Mouse (Mus musculus): ENCODE data around the gene Foxn1. TPM values are rescaled to one million over a fixed set of nuclear protein-coding genes. Genes with fewer than 3 reads are reported as not detected.

Gene Foxn1
- total RNA-seq, 2 experiments from 2014 or later = 0.08 to 0.17 TPM

DNA sequence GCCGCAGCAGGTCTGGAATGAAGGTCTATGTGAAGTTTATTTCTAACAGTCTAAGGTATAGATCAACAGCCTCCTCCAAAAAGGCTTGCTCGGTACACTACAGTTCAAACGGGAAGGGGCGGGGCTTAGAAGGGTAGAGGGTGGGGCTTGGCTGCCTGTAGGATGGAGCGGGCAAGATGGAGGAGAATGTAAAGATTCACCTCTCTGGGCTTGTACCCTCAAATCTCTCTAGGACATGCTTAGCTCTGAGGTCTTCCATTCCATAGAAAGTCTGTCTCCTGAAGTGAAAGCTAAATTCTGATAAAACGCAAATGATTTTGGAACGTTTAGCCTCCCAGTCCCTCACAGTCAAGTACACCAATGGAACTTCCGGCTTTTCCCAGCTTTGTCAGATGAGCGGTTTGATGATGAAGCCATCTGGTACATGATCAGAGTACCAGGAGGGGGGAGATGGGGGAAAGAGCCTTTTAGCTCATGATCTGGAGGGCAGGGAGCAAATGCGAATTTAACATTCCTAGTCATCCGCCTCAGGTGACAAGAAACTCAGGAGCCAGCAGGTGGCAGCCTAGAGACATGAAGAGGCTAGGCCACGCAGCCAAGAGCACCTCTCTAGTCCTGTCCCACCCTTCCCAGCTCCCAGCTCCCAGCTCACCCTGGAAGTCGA, 26.1 kb downstream of the Foxn1 start:
- no peak for DNase-seq (ENCODE audit: low spot score in 2 of 2)

DNA sequence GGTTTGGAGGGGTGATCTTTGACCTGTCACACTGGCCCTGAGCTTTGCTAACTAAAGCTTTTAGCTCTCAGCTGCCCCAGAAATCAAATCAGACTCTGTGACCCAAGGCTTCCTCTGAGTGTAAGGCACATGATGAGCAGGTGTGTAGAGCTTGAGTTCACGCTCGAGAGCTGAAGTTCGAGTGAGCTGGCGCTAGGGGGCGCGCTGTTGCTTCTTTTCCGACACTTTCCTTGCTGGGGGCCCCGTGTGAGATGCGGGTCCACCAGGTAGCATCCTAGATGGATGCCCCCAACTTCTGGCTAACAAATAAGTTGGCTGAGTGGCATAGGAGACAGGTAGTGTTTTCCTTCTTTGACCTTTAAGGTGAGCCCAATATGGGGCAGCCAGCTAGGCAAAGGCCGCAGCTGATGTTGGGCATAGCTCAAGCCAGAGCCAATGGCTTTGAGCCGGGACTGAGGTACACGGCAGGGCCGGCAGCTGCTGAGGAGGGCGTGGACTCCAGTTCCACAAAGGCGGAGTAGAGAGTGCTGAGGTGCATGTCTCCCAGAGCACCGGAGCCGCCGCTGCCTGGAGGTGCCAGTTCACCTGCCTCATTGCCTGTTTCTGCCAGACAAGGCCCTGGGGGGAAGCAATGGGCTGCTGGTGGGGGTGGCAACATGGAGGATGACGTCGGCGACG, 27.9 kb downstream of the Foxn1 start:
- no peak for DNase-seq (ENCODE audit: low spot score in 2 of 2)

DNA sequence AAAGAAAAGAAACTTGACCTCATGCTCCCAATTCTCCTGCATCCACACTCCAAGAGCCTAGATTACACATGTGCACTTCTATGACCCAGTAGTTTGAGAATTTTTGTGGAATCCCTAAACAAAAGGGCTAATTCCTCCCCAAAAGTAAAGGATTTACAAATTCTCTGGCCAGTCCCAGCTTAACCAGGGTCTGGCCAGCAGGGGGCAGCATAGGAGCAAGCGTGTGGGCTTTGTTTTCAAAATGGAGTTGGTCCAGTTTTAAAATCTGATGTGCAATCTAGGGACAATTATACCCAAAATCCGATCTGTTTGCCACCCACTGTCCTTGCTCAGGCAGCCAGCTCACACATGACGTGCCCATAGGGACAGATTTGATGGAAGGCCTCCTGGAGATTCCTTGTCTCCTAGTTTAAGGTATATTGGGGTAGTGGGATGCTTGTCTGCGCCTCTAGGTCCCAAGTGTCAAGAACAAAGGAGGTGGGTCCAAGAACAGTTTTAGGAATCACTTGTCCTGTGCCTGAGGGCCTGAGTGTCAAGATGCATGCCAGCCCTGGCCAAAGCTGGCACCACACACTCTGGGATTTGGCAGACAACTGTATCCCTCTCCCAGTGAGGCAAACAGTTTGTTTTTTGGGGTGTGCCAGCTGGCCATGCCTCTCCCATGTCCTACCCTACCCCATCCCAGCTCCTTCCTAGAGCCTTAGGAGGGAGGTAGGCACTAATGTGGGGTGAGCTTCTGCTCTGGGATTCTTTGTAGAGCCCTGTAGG, 30.7 kb downstream of the Foxn1 start:
- peak in 1 of 2 experiments; percentile 64 for DNase-seq (ENCODE audit: low spot score in 2 of 2)

DNA sequence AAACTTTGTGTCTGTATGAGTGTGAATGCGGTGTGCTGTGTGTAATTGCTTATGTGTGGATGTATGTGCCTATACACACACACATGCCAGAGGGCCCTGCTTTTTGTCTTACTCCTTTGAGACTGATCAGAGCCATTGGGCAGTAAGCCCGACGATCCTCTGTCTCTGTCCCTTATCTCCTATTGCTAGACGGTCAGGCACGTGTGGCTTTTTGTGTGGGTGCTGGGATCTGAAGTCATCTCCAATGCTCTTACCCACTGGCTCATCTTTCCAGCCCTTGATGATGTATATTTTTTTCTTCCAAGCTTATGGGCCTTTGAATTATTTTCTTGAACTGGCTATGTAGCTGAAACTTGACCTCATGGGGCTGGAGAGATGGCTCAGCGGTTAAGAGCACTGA, 31.5 kb downstream of the Foxn1 start:
- no peak for DNase-seq (ENCODE audit: low spot score in 2 of 2)

DNA sequence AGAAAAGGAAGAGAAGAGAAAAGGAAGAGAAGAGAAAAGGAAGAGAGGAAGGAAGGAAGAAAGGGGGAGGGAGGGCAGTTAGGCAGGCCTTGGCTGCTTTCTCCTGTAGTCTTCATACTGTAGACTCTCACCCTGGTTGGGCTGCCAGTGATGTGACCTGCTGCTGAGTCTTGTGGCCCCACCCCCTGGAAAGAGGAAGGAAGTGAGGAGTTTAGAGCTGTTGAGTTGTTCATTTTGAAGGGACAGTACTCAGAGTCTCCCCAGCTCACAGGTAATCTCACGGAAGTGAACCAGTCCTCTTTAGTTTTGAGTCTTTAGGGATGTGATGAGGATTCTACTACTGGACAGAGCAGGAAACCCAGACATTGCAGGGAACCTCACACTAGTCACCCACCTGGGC, 33.3 kb downstream of the Foxn1 start:
- DNase-seq (ENCODE audit: low spot score in 2 of 2) = no peak

DNA sequence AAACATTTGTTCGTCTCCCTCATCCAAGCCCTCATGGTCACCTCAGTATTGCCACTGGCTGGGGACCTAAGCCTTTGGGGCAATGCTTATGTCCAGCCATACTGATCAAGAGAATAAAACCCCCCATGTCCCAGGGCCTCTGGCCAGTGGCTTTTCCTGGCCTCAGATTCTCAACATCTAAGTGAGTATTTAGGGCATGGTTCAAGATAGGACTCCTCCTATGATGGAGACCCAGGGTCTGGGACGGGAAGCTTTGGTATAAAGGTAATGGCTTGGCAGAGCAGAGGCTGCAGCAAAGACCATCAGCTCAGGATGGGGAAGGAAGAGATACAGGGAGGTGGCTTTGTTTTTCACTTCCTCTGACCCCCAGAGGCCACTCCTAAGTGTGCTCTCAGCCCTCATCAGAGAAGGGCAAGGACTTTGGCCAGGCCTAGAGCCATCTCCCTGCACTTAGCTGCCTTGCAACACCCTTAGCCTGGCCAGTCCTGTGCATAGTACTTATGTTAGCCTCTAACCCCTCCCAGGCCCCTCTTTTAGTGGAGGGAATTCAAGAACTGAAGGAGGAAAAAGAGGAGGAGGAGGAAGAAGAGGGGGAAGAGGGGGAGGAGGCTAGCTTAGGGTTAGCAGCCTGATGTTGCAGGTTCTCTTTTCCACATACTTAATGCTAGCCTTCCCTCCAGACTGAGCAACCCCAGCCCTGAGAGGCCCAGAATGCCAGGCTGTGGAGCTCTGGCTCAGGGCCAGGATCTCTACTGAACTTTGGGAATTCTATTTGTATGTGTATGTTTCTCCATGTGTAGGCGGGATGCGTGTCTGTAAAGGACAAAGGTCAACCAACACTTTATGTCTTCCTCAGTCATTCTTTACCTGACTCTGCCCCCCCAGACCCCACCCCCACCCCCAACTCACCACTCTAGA, 36.7 kb downstream of the Foxn1 start:
- no peak for DNase-seq (ENCODE audit: low spot score in 2 of 2)

DNA sequence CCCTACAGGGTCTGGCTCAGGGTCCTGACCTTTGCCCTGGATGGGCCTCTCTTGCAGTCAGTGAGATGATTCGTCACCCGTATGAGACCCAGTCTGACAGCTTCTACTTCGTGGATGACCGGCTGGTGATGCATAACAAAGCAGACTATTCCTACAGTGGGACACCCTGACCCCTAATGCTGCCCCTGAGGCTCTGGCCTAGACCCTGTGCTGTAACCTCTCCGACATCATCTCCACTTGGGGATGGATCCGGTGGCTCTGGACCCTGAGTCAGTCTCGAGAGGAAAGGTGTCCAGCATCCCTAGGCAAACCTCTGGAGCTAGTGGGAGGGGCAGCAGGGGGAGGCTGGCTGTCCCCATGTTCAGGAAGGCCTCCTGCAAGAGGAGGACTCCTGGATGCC, 37.9 kb downstream of the Foxn1 start:
- DNase-seq (ENCODE audit: low spot score in 2 of 2) = no peak

DNA sequence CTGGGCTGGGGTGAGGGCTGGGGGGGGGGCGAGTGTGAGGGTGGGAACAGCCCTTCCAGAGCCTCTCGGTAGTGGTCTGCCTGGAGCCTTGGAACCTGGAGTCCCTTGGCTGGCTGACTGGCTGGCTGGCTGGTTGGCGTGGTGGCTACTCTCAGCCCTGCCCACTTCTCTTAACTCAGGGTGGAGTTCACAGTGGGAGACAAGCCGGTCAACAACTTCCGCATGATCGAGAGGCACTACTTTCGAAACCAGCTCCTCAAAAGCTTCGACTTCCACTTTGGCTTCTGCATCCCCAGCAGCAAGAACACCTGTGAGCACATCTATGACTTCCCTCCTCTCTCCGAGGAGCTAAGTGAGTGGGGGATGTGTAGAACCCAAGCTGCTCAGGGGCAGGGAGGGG, 38.5 kb downstream of the Foxn1 start:
- DNase-seq (ENCODE audit: low spot score in 2 of 2) = no peak

DNA sequence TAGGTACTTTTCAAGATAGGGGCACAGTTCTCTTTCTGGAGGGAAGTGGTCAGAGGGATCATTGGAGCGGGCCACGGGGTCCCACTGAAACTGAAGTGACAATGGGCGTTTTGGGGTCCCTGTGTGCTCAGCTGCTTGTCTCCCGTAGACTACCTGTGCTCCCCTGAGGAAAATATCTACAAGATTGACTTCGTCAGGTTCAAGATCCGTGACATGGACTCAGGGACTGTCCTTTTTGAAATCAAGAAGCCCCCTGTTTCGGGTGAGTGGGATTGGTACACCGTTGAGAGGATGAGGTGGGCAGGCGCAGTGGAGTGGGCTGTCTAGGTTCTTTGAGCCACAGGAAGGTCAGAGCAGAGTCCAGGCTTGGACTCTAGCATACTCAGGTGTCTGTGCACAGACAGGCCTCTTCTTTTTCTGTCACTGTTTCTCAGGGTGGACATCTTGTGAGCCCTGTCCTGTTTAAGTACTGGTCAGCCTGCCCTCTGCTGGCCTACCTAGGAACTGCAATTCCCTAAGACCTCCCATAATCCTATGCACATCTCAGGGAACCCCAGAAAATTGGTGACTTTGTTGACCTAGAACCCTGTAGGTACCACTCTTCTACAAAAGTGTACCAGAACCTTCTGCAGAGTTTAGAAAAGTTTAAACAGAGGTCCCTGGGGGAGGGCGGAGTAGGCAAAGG, 39.1 kb downstream of the Foxn1 start:
- no peak for DNase-seq (ENCODE audit: low spot score in 2 of 2)

DNA sequence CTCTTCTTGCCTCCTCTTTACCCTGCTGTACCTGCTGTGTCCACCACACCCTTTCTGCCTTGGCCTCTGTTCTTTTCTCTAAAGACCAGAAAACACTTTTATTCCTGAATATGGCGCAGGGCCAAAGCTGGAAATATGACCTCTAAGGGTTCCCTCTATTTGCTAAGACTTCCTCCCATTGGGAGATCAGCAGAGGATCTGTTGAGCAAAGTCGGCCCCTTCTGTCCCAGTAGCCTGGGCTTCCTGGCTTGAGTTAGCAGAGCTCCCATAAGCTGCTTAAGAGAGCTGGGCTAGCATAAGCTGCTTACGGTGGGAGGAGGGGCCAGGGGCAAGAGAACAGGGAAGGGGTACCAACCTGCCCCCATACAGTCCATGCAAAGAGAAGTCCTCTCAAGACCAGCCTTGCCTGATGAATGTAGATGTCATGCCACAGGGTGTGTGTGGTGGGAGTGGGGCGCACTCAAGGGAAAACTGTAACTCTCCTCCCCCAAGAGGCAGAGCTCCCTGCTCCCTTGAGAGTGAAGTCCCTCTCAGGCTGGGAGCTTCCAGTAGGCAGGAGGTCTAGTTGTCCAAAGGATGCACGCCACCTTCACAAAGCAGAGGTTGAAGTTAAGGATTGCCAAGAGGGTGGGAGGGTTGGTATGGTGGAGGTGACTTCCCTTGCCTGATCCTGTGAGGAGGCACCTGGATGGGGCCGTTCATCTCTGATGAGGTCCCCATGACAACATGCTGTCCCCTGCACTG, 39.9 kb downstream of the Foxn1 start:
- no peak for DNase-seq (ENCODE audit: low spot score in 2 of 2)

DNA sequence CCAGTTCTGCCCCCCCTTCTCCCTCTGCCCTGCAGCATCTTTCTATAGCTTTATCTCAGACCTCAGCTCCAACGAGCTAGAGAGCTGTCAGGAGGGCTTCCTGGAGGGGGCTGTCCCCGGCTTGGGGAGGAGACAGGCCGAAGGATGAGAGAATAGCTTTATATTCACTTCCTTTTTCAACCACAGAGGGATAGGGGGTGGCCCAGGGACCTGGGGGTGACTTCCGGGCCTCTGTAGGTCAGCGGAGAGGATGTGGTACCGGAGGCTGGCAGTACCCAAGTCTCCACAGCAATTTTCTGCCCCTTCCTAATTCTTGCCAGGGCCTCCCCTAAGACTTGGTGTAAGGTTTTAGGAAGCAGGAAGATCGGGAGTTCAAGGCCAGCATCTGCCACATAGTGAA, 40.6 kb downstream of the Foxn1 start:
- DNase-seq (ENCODE audit: low spot score in 2 of 2) = no peak

DNA sequence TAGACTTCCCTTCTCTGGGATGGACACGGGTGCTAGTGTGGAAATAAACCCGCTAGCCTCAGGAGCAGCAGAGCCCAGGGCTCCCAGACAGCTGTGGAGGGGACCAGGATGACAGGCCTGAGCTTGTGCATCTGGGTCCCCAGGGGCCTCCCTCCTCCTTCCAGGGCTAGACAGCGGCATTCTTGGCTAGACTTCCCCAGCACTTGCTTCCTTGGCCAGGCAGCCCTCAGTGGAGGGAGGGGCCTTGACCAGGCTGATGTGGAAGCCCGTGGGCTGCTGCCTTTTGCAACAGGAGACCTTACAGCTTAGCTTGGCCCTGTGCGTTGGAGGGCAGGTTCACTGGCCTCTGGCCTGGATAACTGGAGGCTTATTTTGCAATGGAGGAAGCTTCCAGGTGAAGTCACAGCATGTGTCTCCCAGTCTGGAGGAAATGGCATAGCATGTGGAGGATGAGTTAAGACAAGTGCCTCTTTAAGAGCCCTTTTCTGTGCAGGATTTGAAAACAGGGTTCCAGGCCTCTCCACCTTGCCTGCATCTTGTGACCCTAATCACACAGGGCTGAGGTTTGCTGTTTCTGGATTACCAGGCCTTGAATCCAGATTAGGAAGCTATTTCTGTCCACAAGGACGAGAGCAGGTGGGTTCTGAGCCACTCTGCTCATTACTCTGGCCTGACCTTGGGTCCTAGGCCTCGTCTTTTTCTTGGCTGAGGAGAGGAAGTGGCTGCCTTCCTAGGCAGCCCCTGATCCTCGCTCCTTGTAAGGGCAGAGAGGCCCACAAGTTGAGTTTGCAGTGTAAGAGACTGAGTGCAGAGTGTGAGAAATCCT, 41.3 kb downstream of the Foxn1 start:
- DNase-seq (ENCODE audit: low spot score in 2 of 2) = no peak

DNA sequence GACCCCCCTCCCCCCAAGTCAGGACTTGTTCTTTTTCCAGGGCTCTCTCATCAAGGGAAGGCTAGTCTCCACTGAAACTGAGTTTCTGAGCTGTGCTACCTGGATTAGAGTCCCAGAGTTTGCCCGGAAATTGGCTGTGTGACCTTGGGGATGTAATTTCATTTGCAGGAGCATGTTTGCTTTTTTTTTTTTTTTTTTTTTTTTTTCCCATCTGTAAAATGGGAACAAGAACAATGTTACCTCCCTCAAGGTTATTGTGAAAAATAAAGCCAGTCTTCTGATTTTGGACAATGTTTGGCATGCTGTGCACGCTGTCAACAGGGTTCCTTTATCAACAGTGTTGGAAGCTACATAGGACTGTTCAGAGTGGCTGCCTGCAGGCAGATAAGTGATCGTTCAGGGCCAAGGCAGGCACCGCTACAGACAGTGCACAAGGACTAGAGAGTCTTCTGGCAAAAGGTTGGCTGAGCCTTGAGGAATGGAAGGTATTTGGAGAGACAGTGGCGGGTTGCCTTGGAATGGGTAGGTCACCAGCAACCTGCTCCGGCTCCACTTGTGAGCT, 41.9 kb downstream of the Foxn1 start:
- DNase-seq (ENCODE audit: low spot score in 2 of 2) = no peak

DNA sequence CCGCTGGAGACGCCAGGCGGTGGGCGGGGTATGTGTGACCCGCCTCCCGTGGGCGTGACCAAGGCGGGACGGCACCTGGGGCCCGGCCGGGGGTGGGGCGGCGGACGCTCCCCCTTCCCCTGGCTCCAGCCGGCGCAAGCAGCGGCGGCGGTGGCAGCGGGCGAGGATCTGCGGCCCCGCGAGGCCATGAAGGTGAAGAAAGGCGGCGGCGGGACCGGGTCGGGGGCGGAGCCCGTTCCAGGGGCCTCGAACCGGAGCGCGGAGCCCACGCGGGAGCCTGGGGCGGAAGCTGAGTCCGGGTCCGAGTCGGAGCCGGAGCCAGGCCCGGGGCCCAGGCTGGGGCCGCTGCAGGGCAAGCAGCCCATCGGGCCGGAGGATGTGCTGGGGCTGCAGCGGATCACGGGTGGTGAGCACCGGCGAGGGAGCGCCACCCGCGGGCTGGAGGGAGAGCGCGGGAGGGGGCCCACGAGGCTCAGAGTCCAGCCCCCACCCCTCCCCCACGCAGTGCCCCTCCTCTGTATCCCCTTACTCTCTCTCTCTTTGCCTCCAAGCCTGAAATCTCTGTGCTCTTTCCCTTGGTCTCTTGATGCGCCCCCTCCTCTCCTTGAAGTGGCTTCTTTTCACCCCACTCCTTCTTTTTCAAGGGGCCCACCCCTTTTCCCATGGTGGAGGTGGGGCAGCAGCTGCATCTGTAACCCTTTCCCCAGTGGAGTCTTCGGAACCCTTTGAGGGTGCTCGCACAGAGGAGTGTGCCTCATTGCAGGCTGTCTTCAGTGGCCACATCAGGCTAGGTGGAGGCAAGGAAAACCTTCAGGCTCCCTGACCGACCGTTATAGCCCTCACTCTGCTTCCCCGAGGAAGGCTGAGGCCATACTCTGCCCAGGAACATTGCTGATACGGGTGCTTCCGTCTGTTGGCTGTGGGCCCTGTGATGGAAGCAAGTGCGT, 42.7 kb downstream of the Foxn1 start, which contains the start of gene Unc119:
Unc119 (plus strand) TSS at position 102 of the 947 bp plus-strand sequence.
- DNase-seq (ENCODE audit: low spot score in 2 of 2) = peak; percentile 67 to 68

DNA sequence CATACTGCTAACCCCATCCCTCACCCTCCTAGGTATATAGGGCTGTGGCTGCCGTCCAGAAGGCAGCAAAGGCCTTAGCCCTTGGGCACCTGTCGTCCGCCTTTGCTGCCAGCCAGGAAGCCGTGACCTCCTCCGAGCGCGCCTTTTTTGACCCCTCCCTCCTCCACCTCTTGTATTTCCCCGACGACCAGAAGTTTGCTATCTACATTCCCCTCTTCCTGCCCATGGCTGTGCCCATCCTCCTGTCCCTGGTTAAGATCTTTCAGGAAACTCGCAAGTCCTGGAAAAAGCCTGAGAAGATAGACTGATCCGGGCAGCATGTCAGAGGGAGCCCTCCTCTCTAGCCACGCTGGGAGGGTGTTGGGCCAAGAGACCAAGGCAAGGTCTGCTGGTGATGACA, 44.7 kb downstream of the Foxn1 start:
- DNase-seq (ENCODE audit: low spot score in 2 of 2) = no peak

DNA sequence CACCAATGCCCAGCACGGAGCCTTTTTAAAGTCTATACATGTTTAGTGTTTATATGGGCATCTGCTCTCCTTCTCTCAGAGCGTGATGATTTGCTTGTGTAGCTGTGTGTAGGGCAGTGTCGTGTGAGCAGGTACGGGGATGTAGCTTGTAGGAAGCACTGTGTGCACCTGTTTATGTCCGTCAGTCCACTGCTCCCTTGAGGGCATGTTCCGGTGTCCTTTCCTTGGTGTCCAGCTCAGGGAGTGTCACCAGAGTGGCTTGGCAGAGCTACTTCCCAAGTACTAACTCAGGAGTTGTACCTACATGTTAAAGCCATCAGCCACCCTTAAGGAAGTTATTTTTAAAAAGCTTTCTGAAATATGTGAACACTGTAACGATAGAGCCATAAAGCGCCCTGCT, 49.3 kb downstream of the Foxn1 start:
- no peak for DNase-seq (ENCODE audit: low spot score in 2 of 2)

DNA sequence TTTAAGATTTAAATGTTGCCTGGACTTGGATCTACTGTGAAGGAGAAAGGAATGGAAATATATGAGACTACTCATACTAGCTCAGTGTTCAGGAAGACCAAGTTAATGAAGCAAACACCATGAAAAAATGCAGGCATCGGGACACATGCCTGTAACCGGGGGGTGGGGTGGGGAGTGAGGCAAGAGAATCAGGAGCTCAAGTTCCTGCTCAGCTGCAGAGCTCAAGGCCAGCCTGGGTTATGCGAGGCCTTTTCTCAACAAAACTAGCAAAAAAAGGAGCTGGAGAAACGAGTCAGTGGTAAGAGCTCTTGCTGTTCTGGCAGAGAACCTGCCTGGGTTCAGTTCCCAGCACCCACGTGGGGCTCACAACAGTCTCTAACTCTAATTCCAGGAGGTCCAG, 52.4 kb downstream of the Foxn1 start:
- DNase-seq (ENCODE audit: low spot score in 2 of 2) = no peak

DNA sequence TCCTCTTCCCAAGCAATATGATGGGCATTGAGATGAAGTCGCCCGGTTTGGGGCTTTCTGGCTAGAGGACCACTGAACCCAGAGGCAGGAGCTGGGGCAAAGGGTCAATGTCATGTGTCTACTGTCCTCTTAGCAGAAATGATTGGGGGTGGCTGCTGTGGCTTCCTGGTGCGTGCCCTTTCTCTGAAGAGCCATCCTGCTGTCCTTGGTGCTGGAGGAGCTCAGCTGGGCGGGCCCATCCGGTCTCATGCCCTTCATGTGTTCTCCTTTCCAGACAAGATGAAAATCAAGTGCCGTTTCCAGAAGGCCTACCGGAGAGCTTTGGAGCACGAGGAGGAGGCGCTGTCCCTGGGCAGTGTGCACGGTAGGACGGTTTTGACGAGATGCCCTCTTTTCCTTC, 53.7 kb downstream of the Foxn1 start:
- no peak for DNase-seq (ENCODE audit: low spot score in 2 of 2)
